ENCODE assay signal across 21 mouse cellular contexts in genomic region chr2:164542598-164542997, GRCm38 (mm10). TPM values are rescaled to one million over a fixed set of nuclear protein-coding genes. Genes with fewer than 3 reads are reported as not detected.
"Had no signal": no experiment of that assay in that cellular context is flagged by ENCODE, and none has a peak within 500 bp of the region (broad histone marks: within the 10 kb centered on the region; RNA-seq: fewer than 3 reads in every experiment).

No protein-coding gene starts in this region.

- ATAC-seq: midbrain, embryonic 13.5 days; midbrain, embryonic 15.5 days had no signal

- H3K4me1 ChIP-seq: midbrain, embryonic 13.5 days; midbrain, embryonic 15.5 days; neural tube, embryonic 12.5 days had no signal

- H3K4me3 ChIP-seq: megakaryocyte, embryonic 14.5 days; midbrain, embryonic 13.5 days; midbrain, embryonic 15.5 days; neural tube, embryonic 12.5 days had no signal

- H3K27ac ChIP-seq: macrophage; midbrain, embryonic 13.5 days; midbrain, embryonic 15.5 days; neural tube, embryonic 12.5 days had no signal

- H3K27me3 ChIP-seq: midbrain, embryonic 13.5 days; midbrain, embryonic 15.5 days had no signal

- H3K9ac ChIP-seq: lung, embryonic 14.5 days; midbrain, embryonic 13.5 days; midbrain, embryonic 15.5 days; neural tube, embryonic 12.5 days had no signal

- H3K36me3 ChIP-seq: midbrain, embryonic 13.5 days; midbrain, embryonic 15.5 days; neural tube, embryonic 12.5 days had no signal

- H3K9me3 ChIP-seq: midbrain, embryonic 13.5 days; midbrain, embryonic 15.5 days; neural tube, embryonic 12.5 days had no signal

- DNase-seq: lung, adult 18-20 months; lung, embryonic 14.5 days; lung, postnatal 14 days; lung, postnatal 36 days; thymus, adult 2 months; thymus, postnatal 25 days; thymus, postnatal 4 days had no signal

- H3K4me2 ChIP-seq: lung, embryonic 14.5 days; midbrain, embryonic 11.5 days; midbrain, embryonic 13.5 days; midbrain, embryonic 15.5 days; neural tube, embryonic 12.5 days had no signal

RNA-seq across cellular contexts. Expression of gene Wfdc2, which starts 19.6 kb away (rescaled TPM):
- polyA plus RNA-seq: macrophage had no signal

RNA-seq across cellular contexts. Expression of gene Spint3, which starts 30.7 kb away (rescaled TPM):
- polyA plus RNA-seq: liver, embryonic 16.5 days; lung, embryonic 14.5 days; lung, embryonic 16.5 days; macrophage; midbrain, embryonic 11.5 days; midbrain, embryonic 13.5 days; midbrain, embryonic 15.5 days; midbrain, postnatal 0 days; neural tube, embryonic 12.5 days; neural tube, embryonic 14.5 days; spleen, adult 2 months; stomach, embryonic 16.5 days; testis, adult 2 months; thymus, adult 2 months had no signal

RNA-seq across cellular contexts. Expression of gene Wfdc6a, which starts 42.6 kb away (rescaled TPM):
- polyA plus RNA-seq: macrophage; midbrain, embryonic 11.5 days; midbrain, embryonic 13.5 days; midbrain, embryonic 15.5 days; midbrain, postnatal 0 days; neural tube, embryonic 12.5 days; neural tube, embryonic 14.5 days; thymus, adult 2 months had no signal

RNA-seq across cellular contexts. Expression of gene Eppin, which starts 50.8 kb away (rescaled TPM):
- polyA plus RNA-seq: liver, embryonic 16.5 days; lung, embryonic 14.5 days; lung, embryonic 16.5 days; macrophage; midbrain, embryonic 11.5 days; midbrain, embryonic 13.5 days; midbrain, embryonic 15.5 days; midbrain, postnatal 0 days; neural tube, embryonic 12.5 days; neural tube, embryonic 14.5 days; spleen, adult 2 months; stomach, embryonic 16.5 days; thymus, adult 2 months; urinary bladder, adult 2 months had no signal
